ENCODE assay signal across 13 mouse cellular contexts in genomic region chr17:24617561-24618194, GRCm38 (mm10). TPM values are rescaled to one million over a fixed set of nuclear protein-coding genes. Genes with fewer than 3 reads are reported as not detected.
DNase-seq lines count a peak whose midpoint lies in the region.
"Had no signal": no experiment of that assay in that cellular context is flagged by ENCODE, and none has a peak within 500 bp of the region (broad histone marks: within the 10 kb centered on the region; RNA-seq: fewer than 3 reads in every experiment).

No protein-coding gene starts in this region.

- H3K4me1 ChIP-seq in midbrain, embryonic 10.5 days, result no peaks in the 10 kb centered on the region
- no peaks in the 10 kb centered on the region for H3K4me1 ChIP-seq in hindbrain, embryonic 10.5 days (replicated peaks)
- H3K4me1 ChIP-seq: embryonic facial prominence, embryonic 12.5 days; midbrain, embryonic 12.5 days had no signal

- WGBS in midbrain, embryonic 10.5 days, result 91% methylated on average over 14 of the region's 14 CpGs
- WGBS in hindbrain, embryonic 10.5 days, result 84% methylated on average over 14 of the region's 14 CpGs

- DNase-seq in embryo, embryonic 10.5 days (ENCODE audit: low spot score), result peak; percentile 12
- no peak for DNase-seq in embryo, embryonic 9.5 days (ENCODE audit: extremely low spot score)
- peak; percentile 46 for DNase-seq in spleen, adult 12 weeks (ENCODE audit: low spot score)
- DNase-seq in spleen, adult 18-20 months, result no peak
- peak; percentile 84 for DNase-seq in liver
- no peak for DNase-seq in midbrain, embryonic 10.5 days (ENCODE audit: low spot score)
- DNase-seq in right cerebral cortex, postnatal 10 days (ENCODE audit: low spot score in 2 of 2), result no peak
- no peak for DNase-seq in hindbrain, embryonic 10.5 days (ENCODE audit: low spot score)
- DNase-seq: adrenal gland, adult 2 months; gastrocnemius, postnatal 36 days had no signal

- H3K27me3 ChIP-seq in midbrain, embryonic 10.5 days (ENCODE audit: low read depth, poor library complexity, severe bottlenecking), result no peaks in the 10 kb centered on the region
- no peaks in the 10 kb centered on the region for H3K27me3 ChIP-seq in hindbrain, embryonic 10.5 days (ENCODE audit: insufficient read depth, poor library complexity, severe bottlenecking)
- H3K27me3 ChIP-seq: embryonic facial prominence, embryonic 12.5 days; midbrain, embryonic 12.5 days had no signal

- H3K27ac ChIP-seq in midbrain, embryonic 10.5 days (replicated peaks), result no peak overlapping the region; the same call in 1 of the 2 replicates
- H3K27ac ChIP-seq in hindbrain, embryonic 10.5 days, result no peak overlapping the region
- H3K27ac ChIP-seq: embryonic facial prominence, embryonic 12.5 days; midbrain, embryonic 12.5 days had no signal

- H3K4me3 ChIP-seq in midbrain, embryonic 10.5 days, result no peak overlapping the region
- H3K4me3 ChIP-seq in hindbrain, embryonic 10.5 days, result no peak overlapping the region
- H3K4me3 ChIP-seq: embryonic facial prominence, embryonic 12.5 days; midbrain, embryonic 12.5 days had no signal

- H3K9me3 ChIP-seq in midbrain, embryonic 10.5 days (replicated peaks), result no peaks in the 10 kb centered on the region
- no peaks in the 10 kb centered on the region for H3K9me3 ChIP-seq in hindbrain, embryonic 10.5 days
- H3K9me3 ChIP-seq: embryonic facial prominence, embryonic 12.5 days; midbrain, embryonic 12.5 days had no signal

- H3K36me3 ChIP-seq in midbrain, embryonic 10.5 days, result peaks cover 94% of the 10 kb centered on the region
- peaks cover 94% of the 10 kb centered on the region for H3K36me3 ChIP-seq in hindbrain, embryonic 10.5 days

RNA-seq across cellular contexts. Expression of gene Tsc2, which starts 14.8 kb away (rescaled TPM):
- 62.7 and 79.2 TPM in 2 replicates for polyA plus RNA-seq in midbrain, embryonic 10.5 days (2016; fragmentation: Nextera tagmentation; extraction: Ambion mirVana)
- polyA plus RNA-seq in hindbrain, embryonic 10.5 days (2016; fragmentation: Nextera tagmentation; extraction: Ambion mirVana), result 64.1 and 86.9 TPM in 2 replicates

RNA-seq across cellular contexts. Expression of gene Nthl1, which starts 14.8 kb away (rescaled TPM):
- polyA plus RNA-seq in midbrain, embryonic 10.5 days (2016; fragmentation: Nextera tagmentation; extraction: Ambion mirVana), result 25.2 and 25.3 TPM in 2 replicates
- polyA plus RNA-seq in hindbrain, embryonic 10.5 days (2016; fragmentation: Nextera tagmentation; extraction: Ambion mirVana), result 19.9 and 27.1 TPM in 2 replicates

RNA-seq across cellular contexts. Expression of gene Slc9a3r2, which starts 32.4 kb away (rescaled TPM):
- polyA plus RNA-seq in midbrain, embryonic 10.5 days (2016; fragmentation: Nextera tagmentation; extraction: Ambion mirVana), result 30.2 and 33.2 TPM in 2 replicates
- polyA plus RNA-seq in hindbrain, embryonic 10.5 days (2016; fragmentation: Nextera tagmentation; extraction: Ambion mirVana), result 34.2 and 39.2 TPM in 2 replicates

RNA-seq across cellular contexts. Expression of gene Npw, which starts 40.6 kb away (rescaled TPM):
- polyA plus RNA-seq in midbrain, embryonic 10.5 days (2016; fragmentation: Nextera tagmentation; extraction: Ambion mirVana), result not detected in 2 replicates
- not detected in 2 replicates for polyA plus RNA-seq in hindbrain, embryonic 10.5 days (2016; fragmentation: Nextera tagmentation; extraction: Ambion mirVana)
- polyA plus RNA-seq: intestine, embryonic 14.5 days; midbrain, embryonic 12.5 days had no signal

RNA-seq across cellular contexts. Expression of gene Zfp598, which starts 51.8 kb away (rescaled TPM):
- 21.7 and 24.3 TPM in 2 replicates for polyA plus RNA-seq in midbrain, embryonic 10.5 days (2016; fragmentation: Nextera tagmentation; extraction: Ambion mirVana)
- polyA plus RNA-seq in hindbrain, embryonic 10.5 days (2016; fragmentation: Nextera tagmentation; extraction: Ambion mirVana), result 26.2 and 28.6 TPM in 2 replicates

Comparison
In these comparisons a context has a peak if more than half of its experiments do, and no peak if none do; other contexts are left out.
1. DNase-seq: peak in embryo, embryonic 10.5 days (single experiment), spleen, adult 12 weeks (single experiment) and liver (single experiment); none in embryo, embryonic 9.5 days (single experiment), spleen, adult 18-20 months (0 of 2), midbrain, embryonic 10.5 days (single experiment), right cerebral cortex, postnatal 10 days (0 of 2) and hindbrain, embryonic 10.5 days (single experiment).